Mouse (Mus musculus): Measurements from ENCODE around the gene Nrxn3. TPM values are rescaled to one million over a fixed set of nuclear protein-coding genes. Genes with fewer than 3 reads are reported as not detected.
A peak's percentile ranks its signal among the peaks of the same experiment; 100 is the strongest.

Gene Nrxn3
- total RNA-seq, 2 experiments from 2014 or later = 217 to 239 TPM

DNA sequence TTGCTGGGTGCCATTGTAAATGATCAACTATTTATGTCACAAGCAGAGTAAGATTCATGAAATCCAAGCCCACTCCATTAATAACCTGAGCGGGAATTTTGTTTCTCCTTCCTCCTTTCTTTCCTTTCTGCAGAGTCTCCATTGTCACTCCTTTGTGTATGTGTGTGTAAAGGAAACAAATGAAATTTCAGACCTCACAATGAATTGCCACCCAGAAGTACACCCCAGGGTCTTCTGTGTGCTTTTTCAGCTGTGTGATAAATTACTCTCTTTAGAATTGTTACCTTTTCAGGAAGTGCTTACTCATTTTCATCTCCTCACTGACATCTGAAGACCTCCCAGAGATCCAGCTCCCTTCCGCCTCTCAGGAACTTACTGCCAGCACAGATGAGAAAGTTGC, 1506.4 kb downstream of the Nrxn3 start:
- DNase-seq (ENCODE audit: low spot score in 2 of 2) = no peak

GRCm38 (mm10) chr12:90236093-90236492, 1513.4 kb downstream of the Nrxn3 start:
- no peak for DNase-seq (ENCODE audit: low spot score in 2 of 2)

GRCm38 (mm10) chr12:90260301-90260700, 1537.6 kb downstream of the Nrxn3 start:
- DNase-seq (ENCODE audit: low spot score in 2 of 2) = no peak

DNA sequence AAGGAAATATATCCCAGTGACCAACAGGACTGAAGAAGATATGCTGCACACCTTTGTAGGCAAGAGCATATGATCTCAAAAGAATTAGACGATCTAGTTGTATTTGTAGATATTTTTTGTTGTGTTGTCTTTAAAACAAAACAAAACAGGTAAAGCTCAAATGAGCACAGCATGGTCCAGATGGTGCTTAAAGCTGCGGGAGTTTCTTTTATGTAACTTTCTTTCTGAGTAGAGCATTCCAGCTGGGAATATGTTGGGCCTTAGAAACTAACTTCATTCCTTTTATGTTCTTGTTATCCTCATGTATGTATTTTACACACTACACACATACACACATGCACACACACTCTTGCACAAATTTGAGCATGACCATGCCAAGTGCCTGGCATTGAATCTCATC, 1545.4 kb downstream of the Nrxn3 start:
- no peak for DNase-seq (ENCODE audit: low spot score in 2 of 2)

DNA sequence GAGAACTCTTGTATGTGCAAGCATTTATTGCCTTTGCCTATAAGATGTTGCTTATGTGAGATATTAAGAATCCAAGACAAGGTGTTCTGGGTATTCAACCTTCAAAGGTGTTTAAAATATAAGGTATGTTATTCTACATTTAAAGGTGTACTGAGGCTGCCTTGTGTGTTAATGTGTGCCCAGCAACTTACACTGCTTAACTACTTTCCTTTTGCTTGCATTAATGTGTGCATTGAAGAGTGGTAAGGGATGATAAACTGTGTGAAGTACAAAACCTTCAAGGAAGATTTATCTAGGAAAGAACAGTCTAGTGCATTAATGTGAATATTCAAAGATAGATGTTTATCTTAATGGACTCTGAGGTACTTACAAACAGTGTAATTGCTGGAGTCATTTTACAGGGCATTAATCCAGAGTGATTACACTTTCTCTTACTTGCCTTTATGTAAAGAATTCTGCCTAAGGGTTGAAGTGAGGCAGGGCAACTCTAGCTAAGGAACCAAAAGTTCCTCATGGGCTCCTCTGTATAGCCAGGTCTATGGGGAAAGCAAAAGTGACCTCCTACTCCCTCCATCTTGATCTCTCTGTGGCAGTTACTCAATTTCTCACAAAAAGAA, 1548.2 kb downstream of the Nrxn3 start:
- DNase-seq (ENCODE audit: low spot score in 2 of 2) = no peak

GRCm38 (mm10) chr12:90274621-90275236, 1552.1 kb downstream of the Nrxn3 start:
- DNase-seq (ENCODE audit: low spot score in 2 of 2) = no peak

GRCm38 (mm10) chr12:90281236-90281635, 1558.6 kb downstream of the Nrxn3 start:
- peak in 1 of 2 experiments; percentile 3 for DNase-seq (ENCODE audit: low spot score in 2 of 2)

DNA sequence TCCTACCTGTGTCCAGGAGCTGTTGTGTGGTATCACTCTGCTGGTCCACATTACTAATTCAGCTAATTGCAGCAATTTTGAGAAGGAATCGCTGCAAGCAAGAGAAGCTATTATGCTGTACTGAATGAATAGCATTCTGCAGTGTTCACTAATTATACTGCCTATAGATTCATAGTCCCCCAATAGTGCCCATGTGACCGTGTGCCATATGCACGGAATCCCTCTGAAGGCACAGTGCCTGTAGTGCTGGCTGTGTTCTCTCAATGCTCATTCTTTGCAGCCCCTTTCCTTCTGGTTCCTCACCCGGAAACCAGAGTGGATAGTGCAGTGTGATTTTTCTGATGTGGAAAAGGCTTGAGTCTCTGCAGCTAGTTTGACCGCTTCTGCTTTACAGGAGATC, 1560.3 kb downstream of the Nrxn3 start:
- DNase-seq (ENCODE audit: low spot score in 2 of 2) = no peak

DNA sequence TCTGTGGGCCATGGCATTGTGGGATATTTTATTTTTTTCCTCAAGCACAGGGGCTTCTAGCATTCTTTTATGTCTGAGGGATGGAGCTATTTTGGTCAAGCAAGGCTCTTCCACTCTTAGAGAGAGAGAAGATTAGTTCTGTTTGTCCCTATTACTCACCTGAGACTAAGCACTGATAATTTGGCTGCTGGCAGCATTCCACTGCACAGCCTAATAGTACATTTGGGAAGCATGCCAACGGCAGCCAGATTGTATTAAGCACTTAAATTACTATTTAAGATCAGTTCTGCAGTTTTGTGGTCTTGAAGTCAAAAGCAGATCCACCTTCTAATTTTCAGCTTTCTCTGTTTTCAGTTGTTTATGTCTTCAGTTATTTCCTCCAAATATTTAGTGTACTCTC, 1580.0 kb downstream of the Nrxn3 start:
- DNase-seq (ENCODE audit: low spot score in 2 of 2) = no peak

GRCm38 (mm10) chr12:90331806-90332205, 1609.1 kb downstream of the Nrxn3 start:
- no peak for DNase-seq (ENCODE audit: low spot score in 2 of 2)

DNA sequence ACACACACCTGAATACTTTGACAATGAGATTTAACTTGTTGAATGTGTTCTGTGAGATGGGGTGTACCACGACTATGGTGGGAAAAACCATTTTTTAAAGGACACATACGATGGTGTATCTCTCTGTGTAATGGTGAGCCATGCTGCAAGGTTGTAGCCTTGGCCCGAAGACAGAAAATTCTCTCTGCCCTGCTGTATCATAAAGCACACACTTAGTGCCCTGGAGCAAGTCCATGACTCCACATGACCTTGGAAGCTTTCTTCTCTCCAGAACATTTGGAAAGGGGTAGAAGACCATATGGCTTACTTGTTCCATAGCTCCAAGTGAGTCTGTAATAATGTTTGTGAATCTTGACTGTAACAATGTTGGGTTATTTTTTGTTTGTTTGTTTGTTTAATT, 1609.8 kb downstream of the Nrxn3 start:
- DNase-seq (ENCODE audit: low spot score in 2 of 2) = no peak

DNA sequence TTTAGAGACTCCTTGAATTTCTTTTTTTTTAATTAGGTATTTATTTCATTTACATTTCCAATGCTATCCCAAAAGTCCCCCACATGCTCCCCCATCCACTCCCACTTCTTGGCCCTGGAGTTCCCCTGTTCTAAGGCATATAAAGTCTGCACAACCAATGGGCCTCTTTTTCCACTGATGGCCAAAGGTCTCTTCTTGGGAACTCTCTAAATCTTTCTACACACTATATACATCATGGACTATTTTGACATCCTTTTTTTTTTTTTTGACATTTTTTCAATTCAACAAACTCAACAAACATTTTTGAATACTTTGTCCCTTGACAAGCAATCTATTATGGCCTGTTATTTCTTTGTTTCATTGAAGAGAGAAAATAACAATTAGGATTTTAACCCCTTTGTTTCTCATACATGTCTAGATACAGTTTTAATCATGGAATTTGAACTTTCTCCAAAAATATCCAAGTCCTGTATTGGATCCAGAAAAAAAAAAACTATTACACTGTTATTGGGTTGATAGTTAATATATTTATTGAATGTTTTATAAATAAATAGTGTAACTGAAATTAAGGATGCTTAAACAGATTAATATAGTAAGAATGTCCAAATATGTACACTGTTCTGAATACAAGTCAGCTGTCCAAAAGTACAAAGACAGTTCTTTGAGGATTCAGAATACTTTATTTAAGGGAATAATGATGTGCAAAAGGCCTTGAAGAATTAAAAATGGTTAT, 1615.0 kb downstream of the Nrxn3 start:
- DNase-seq (ENCODE audit: low spot score in 2 of 2) = no peak

- no peak for DNase-seq (ENCODE audit: low spot score in 2 of 2)
These were observed 1615.5 kb downstream of the Nrxn3 start for GRCm38 (mm10) chr12:90338229-90338557.

Small RNAs within 50 kb of the gene (microRNA-seq; reads per million reads assigned to microRNA genes)
- gene Gm23989 = 0 reads per million in 2 experiments
- gene Gm27313 = 0 reads per million in 2 experiments

Measured in left cerebral cortex, adult 18-20 months (tissue).